Mouse (Mus musculus) stomach, postnatal 0 days (tissue): Measurements from ENCODE around the gene Ptprcap. TPM values are rescaled to one million over a fixed set of nuclear protein-coding genes. Genes with fewer than 3 reads are reported as not detected.
A peak's percentile ranks its signal among the peaks of the same experiment; 100 is the strongest.

Experiments used
- ATAC-seq: fragments of 200-750 bp; cut with Nextera tagmentation; 2 replicates; pipeline ENCODE4 v1.8.0; 2017; ENCODE audit not compliant: low FRiP score, low TSS enrichment
- DNase-seq: peaks from one replicate; pipeline ENCODE4 v3.0.0-alpha.2; 2016; ENCODE audit warnings: low spot score
- H3K27ac ChIP-seq: fragments of 300-500 bp; sonication (generic); replicated peaks from 2 replicates; pipeline ENCODE4 v1.5.1; 2014; ENCODE audit warnings: mild to moderate bottlenecking, control low read depth
- H3K27me3 ChIP-seq: fragments of 300-500 bp; sonication (generic); 2 replicates; pipeline ENCODE4 v1.6.1; 2014; ENCODE audit warnings: low read length; ENCODE audit not compliant: control insufficient read depth, insufficient read depth
- H3K36me3 ChIP-seq: fragments of 300-500 bp; sonication (generic); 2 replicates; pipeline ENCODE4 v1.6.1; 2014; ENCODE audit warnings: low read length, mixed read lengths; ENCODE audit not compliant: control insufficient read depth, insufficient read depth
- H3K4me1 ChIP-seq: fragments of 300-500 bp; sonication (generic); replicated peaks from 2 replicates; pipeline ENCODE4 v1.6.1; 2014; ENCODE audit warnings: antibody characterized with exemption; ENCODE audit not compliant: control insufficient read depth, insufficient read depth
- H3K4me2 ChIP-seq: fragments of 300-500 bp; sonication (generic); replicated peaks from 2 replicates; pipeline ENCODE4 v1.6.1; 2014; ENCODE audit warnings: low read depth, mild to moderate bottlenecking, control low read depth, moderate library complexity
- H3K4me3 ChIP-seq: fragments of 300-500 bp; sonication (generic); 2 replicates; pipeline ENCODE4 v1.5.1; 2014; ENCODE audit warnings: low read depth, low read length, control low read depth
- H3K9ac ChIP-seq: fragments of 300-500 bp; sonication (generic); 2 replicates; pipeline ENCODE4 v1.6.1; 2014; ENCODE audit warnings: mild to moderate bottlenecking, low read length, control low read depth, mixed read lengths
- H3K9me3 ChIP-seq: fragments of 300-500 bp; sonication (generic); 2 replicates; pipeline ENCODE4 v1.6.1; 2016; ENCODE audit warnings: low read length; ENCODE audit not compliant: control insufficient read depth
- CTCF ChIP-seq: IDR thresholded peaks from 2 replicates; pipeline ENCODE4 v1.5.1; 2016; ENCODE audit warnings: antibody characterized with exemption, low read depth, mild to moderate bottlenecking, moderate library complexity
- EP300 ChIP-seq: optimal IDR thresholded peaks from 2 replicates; pipeline ENCODE3; 2016; ENCODE audit warnings: antibody characterized with exemption
- WGBS: fragments of 180-500 bp; shearing (Covaris S2); extraction: QIAGEN DNeasy Blood & Tissue Kit; methylation state at CpG from one replicate; pipeline ENCODE4 v1.1.7; 2014; 5-methylcytosine and 5-hydroxymethylcytosine counted together
- polyA plus RNA-seq: library from polyadenylated mRNA; unstranded; fragments of >200 nt; fragmentation: Nextera tagmentation; extraction: Ambion mirVana; gene quantifications from 2 replicates; pipeline ENCODE4 v1.2.1, GENCODE M21; 2015

Ptprcap gene
- polyA plus RNA-seq, 1 experiment from 2014 or later, result 1.3 TPM

- peak overlapping the region; percentile 92 for H3K4me2 ChIP-seq
- H3K4me3 ChIP-seq, result peak overlapping the region; percentile 54
- peak overlapping the region; percentile 70 for H3K9ac ChIP-seq
- peaks cover 4% of the 10 kb centered on the region for H3K4me1 ChIP-seq
- ATAC-seq (no peak), DNase-seq (no peak)
- H3K27ac ChIP-seq, result peak overlapping the region; percentile 65; the same call in 1 of the 2 replicates
- no peak for TF ChIP-seq EP300
- TF ChIP-seq CTCF, result no peak
- H3K9me3 ChIP-seq, result no peaks in the 10 kb centered on the region
- WGBS, result 30% methylated on average over 7 of the region's 7 CpGs
- H3K27me3 ChIP-seq, result no peaks in the 10 kb centered on the region; the same call in 1 of the 2 replicates
- no peaks in the 10 kb centered on the region for H3K36me3 ChIP-seq
Observed at GRCm38 (mm10) chr19:4202149-4202548, 48.7 kb downstream of the Ptprcap start.

GRCm38 (mm10) chr19:4203148-4203547 is 49.7 kb downstream of the Ptprcap start:
- no peaks in the 10 kb centered on the region for H3K36me3 ChIP-seq
- peak; percentile 17; the same call in 1 of the 2 replicates for TF ChIP-seq CTCF
- no peak for TF ChIP-seq EP300
- DNase-seq (no peak), ATAC-seq (no peak)
- H3K4me2 ChIP-seq, result no peak overlapping the region
- H3K9me3 ChIP-seq, result no peaks in the 10 kb centered on the region
- 69% methylated on average over 3 of the region's 3 CpGs for WGBS
- no peak overlapping the region for H3K27ac ChIP-seq
- no peak overlapping the region for H3K4me3 ChIP-seq
- peaks cover 4% of the 10 kb centered on the region for H3K4me1 ChIP-seq
- no peaks in the 10 kb centered on the region; the same call in 1 of the 2 replicates for H3K27me3 ChIP-seq
- H3K9ac ChIP-seq, result no peak overlapping the region

GRCm38 (mm10) chr19:4203604-4204326 is 50.4 kb downstream of the Ptprcap start:
- ATAC-seq, result no peak
- Histone ChIP-seq H3K27ac (no peak overlapping the region), H3K36me3 (no peaks in the 10 kb centered on the region), H3K9ac (no peak overlapping the region), H3K4me1 (peaks cover 4% of the 10 kb centered on the region), H3K27me3 (no peaks in the 10 kb centered on the region; the same call in 1 of the 2 replicates), H3K9me3 (no peaks in the 10 kb centered on the region), H3K4me3 (no peak overlapping the region), H3K4me2 (no peak overlapping the region)
- 64% methylated on average over 13 of the region's 13 CpGs for WGBS
- no peak for TF ChIP-seq CTCF
- no peak for TF ChIP-seq EP300
- no peak for DNase-seq

- H3K27ac ChIP-seq, result no peak overlapping the region
- TF ChIP-seq CTCF (peak; percentile 38), EP300 (no peak)
- DNase-seq (no peak), ATAC-seq (no peak)
- H3K27me3 ChIP-seq, result no peaks in the 10 kb centered on the region; the same call in 1 of the 2 replicates
- WGBS, result 51% methylated on average over 4 of the region's 4 CpGs
- H3K4me3 ChIP-seq, result no peak overlapping the region
- no peak overlapping the region for H3K4me2 ChIP-seq
- H3K9ac ChIP-seq, result no peak overlapping the region
- H3K4me1 ChIP-seq, result peaks cover 4% of the 10 kb centered on the region
- no peaks in the 10 kb centered on the region for H3K36me3 ChIP-seq
- no peaks in the 10 kb centered on the region for H3K9me3 ChIP-seq
Observed at GRCm38 (mm10) chr19:4204889-4205288, 51.5 kb downstream of the Ptprcap start.

Other genes starting within 250 kb of the Ptprcap start
- gene Tcirg1, start 246.5 kb upstream of the Ptprcap start, polyA plus RNA-seq, result 17.4 and 21.8 TPM in 2 replicates
- gene Ndufs8, start 240.8 kb upstream of the Ptprcap start, polyA plus RNA-seq, result 277 and 284 TPM in 2 replicates
- gene Aldh3b1, start 223.8 kb upstream of the Ptprcap start, polyA plus RNA-seq, result 1.8 and 2.2 TPM in 2 replicates
- 17.4 and 19.7 TPM in 2 replicates for gene Unc93b1, start 218.4 kb upstream of the Ptprcap start, polyA plus RNA-seq
- gene Aldh3b3, start 195.0 kb upstream of the Ptprcap start, polyA plus RNA-seq, result 1.1 TPM in 2 replicates
- 75.8 and 84.1 TPM in 2 replicates for gene Aldh3b2, start 181.3 kb upstream of the Ptprcap start, polyA plus RNA-seq
- 9.9 TPM in 2 replicates for gene Acy3, start 167.0 kb upstream of the Ptprcap start, polyA plus RNA-seq
- gene Tbx10, start 160.9 kb upstream of the Ptprcap start, polyA plus RNA-seq, result 0.05 TPM in 1 of 2 replicates, not detected in the other
- 39.3 and 40.7 TPM in 2 replicates for gene Nudt8, start 153.0 kb upstream of the Ptprcap start, polyA plus RNA-seq
- 1.1 and 1.3 TPM in 2 replicates for gene Gm49405, start 153.0 kb upstream of the Ptprcap start, polyA plus RNA-seq
- gene Doc2g, start 150.3 kb upstream of the Ptprcap start, polyA plus RNA-seq, result 1.2 and 1.7 TPM in 2 replicates
- gene Ndufv1, start 140.8 kb upstream of the Ptprcap start, polyA plus RNA-seq, result 213 and 216 TPM in 2 replicates
- 1,012 and 1,081 TPM in 2 replicates for gene Gstp1, start 115.6 kb upstream of the Ptprcap start, polyA plus RNA-seq
- 85.2 and 93.1 TPM in 2 replicates for gene Gstp2, start 107.6 kb upstream of the Ptprcap start, polyA plus RNA-seq
- 7.1 and 9.7 TPM in 2 replicates for gene Gstp3, start 94.0 kb upstream of the Ptprcap start, polyA plus RNA-seq
- not detected in 2 replicates for gene Cabp2, start 72.0 kb upstream of the Ptprcap start, polyA plus RNA-seq
- 129 and 134 TPM in 2 replicates for gene Cdk2ap2, start 56.4 kb upstream of the Ptprcap start, polyA plus RNA-seq
- 8.3 and 11.2 TPM in 2 replicates for gene Pitpnm1, start 53.6 kb upstream of the Ptprcap start, polyA plus RNA-seq
- gene Aip, start 27.7 kb upstream of the Ptprcap start, polyA plus RNA-seq, result 47.0 and 48.0 TPM in 2 replicates
- 0.02 TPM in 1 of 2 replicates, not detected in the other for gene Gpr152, start 13.8 kb upstream of the Ptprcap start, polyA plus RNA-seq
- 0.05 TPM in 1 of 2 replicates, not detected in the other for gene Cabp4, start 9.6 kb upstream of the Ptprcap start, polyA plus RNA-seq
- gene Coro1b, start 5.0 kb upstream of the Ptprcap start, polyA plus RNA-seq, result 127 and 133 TPM in 2 replicates
- gene Rps6kb2, start 9.8 kb downstream of the Ptprcap start, polyA plus RNA-seq, result 41.1 and 49.3 TPM in 2 replicates
- 1.5 TPM in 2 replicates for gene Carns1, start 21.9 kb downstream of the Ptprcap start, polyA plus RNA-seq
- 2.3 and 2.9 TPM in 2 replicates for gene Tbc1d10c, start 37.7 kb downstream of the Ptprcap start, polyA plus RNA-seq
- 497 and 506 TPM in 2 replicates for gene Ppp1ca, start 38.5 kb downstream of the Ptprcap start, polyA plus RNA-seq
- 11.0 and 11.3 TPM in 2 replicates for gene Rad9a, start 48.1 kb downstream of the Ptprcap start, polyA plus RNA-seq
- gene Clcf1, start 60.6 kb downstream of the Ptprcap start, polyA plus RNA-seq, result 3.2 and 3.6 TPM in 2 replicates
- gene AC109138.7, start 60.8 kb downstream of the Ptprcap start, polyA plus RNA-seq, result not detected in 2 replicates
- 42.8 and 45.0 TPM in 2 replicates for gene Pold4, start 78.3 kb downstream of the Ptprcap start, polyA plus RNA-seq
- 36.9 and 41.0 TPM in 2 replicates for gene Ssh3, start 115.6 kb downstream of the Ptprcap start, polyA plus RNA-seq
- 5.0 and 5.2 TPM in 2 replicates for gene Ankrd13d, start 129.5 kb downstream of the Ptprcap start, polyA plus RNA-seq
- 19.3 and 25.5 TPM in 2 replicates for gene Grk2, start 152.6 kb downstream of the Ptprcap start, polyA plus RNA-seq
- gene Kdm2a, start 244.7 kb downstream of the Ptprcap start, polyA plus RNA-seq, result 12.9 and 15.0 TPM in 2 replicates